Mouse (Mus musculus) adrenal gland, postnatal 14 days (tissue): ENCODE results near the gene Nat9. TPM values are rescaled to one million over a fixed set of nuclear protein-coding genes. Genes with fewer than 3 reads are reported as not detected.

ENCODE experiments used
- DNase-seq: peaks from one replicate; pipeline ENCODE4 v3.0.0; 2021; ENCODE audit warnings: mixed read lengths
- long read RNA-seq, 2 experiments: library from polyadenylated mRNA; stranded (forward); transcript quantifications; one replicate each; pipeline ENCODE4 v2.0.0; 2021
- total RNA-seq: library from RNA; stranded (reverse); gene quantifications from 2 replicates; pipeline ENCODE4 v1.2.3, GENCODE M21; 2021

Nat9 gene
- total RNA-seq = 26.4 and 30.6 TPM in 2 replicates
- long read RNA-seq, experiment 1, transcript Nat9-203 (7 exons, 1,204 nt) = major isoform, 18 of 30 reads
- long read RNA-seq, experiment 1, partial matches to known transcripts = 7 of 30 reads
- long read RNA-seq, experiment 1, other reads (novel, unspliced or antisense) = 1 of 30 reads
- long read RNA-seq, experiment 2, transcript Nat9-201 (7 exons, 1,143 nt) = minor isoform, 5 of 30 reads
- long read RNA-seq, experiment 2, transcript Nat9-203 (7 exons, 1,204 nt) = major isoform, 19 of 30 reads
- long read RNA-seq, experiment 2, partial matches to known transcripts = 3 of 30 reads
- long read RNA-seq, experiment 2, other reads (novel, unspliced or antisense) = 3 of 30 reads

- DNase-seq = peak; percentile 69
Measured at GRCm38 (mm10) chr11:115187693-115188092, at the start of gene Nat9. Nat9 (minus strand) TSS chr11:115187859.

GRCm38 (mm10) chr11:115236570-115236969 lies 48.9 kb upstream of the Nat9 start:
- DNase-seq = peak; percentile 32

DNA sequence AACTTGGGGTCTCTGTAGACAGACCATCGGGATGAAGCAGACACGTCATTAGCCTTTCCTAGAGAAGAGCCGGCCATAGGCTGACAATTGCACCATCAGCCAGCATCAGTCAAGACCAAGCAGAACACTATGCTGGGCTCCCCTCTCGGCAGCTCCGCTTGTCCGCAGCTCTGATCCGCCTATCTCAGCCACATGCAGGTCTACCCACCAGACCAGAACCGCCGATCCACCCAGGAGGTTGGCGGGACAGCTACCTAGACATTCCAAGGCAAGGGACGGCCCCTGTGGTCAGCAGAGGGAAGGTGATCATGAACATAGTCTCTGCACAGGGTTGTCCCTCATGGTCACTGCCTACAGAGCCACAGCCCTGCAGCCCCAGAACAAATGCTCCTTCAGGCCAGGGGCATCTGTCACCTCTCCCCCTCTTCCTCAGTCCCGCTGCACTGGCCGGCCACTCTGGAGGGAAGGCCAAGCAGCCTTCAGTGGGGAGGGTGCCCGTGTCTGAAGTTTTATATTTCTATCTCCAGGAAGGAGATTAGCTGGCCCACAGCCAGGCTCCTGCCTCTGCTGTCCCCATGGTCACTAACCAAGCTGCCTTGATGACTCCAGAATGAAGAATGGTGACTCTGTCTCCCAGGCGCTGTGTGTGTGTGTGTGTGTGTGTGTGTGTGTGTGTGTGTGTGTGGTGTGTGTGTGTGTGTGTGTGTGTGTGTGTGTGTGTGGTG lies 46.8 kb upstream of the Nat9 start:
- peak; percentile 84 for DNase-seq

DNA sequence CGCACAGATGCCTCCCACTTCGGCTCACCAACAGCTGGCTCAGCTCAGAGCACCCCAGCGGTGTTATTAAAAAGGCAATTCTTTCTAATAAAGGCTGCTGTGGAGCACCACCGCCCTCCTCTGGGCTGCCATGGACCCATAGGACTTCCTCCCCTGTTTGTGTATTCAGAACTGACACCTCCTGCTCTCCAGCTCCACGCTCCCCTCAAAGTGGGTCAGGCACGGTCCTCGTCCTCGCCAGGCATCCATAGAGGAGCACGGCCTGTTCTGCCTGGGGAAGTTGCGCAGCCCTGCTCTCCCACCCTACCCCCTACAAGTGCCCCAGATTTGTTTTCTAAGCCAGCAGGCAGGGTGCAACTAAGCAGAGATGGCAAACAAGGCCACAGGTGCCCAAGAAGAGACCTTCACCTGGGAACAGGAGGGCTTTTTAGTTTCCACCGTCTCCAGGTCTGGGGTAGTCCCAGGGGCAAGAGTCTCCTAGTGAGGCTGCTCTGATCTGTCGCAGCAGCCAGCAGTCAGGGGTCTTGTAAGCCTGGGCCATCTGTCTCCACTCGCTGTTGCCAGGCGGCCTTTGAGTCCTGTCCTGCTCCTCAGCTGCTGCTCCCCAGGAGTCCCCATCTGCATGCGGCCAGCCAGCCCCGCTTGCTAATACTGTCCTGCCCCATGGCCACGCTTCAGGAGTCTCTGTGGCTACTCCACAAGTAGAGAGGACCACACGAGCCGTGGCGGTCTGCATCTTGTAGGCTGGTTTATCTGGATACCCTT lies 46.0 kb upstream of the Nat9 start:
- no peak for DNase-seq

GRCm38 (mm10) chr11:115232889-115233288 lies 45.2 kb upstream of the Nat9 start:
- DNase-seq = no peak

GRCm38 (mm10) chr11:115231924-115232323 lies 44.3 kb upstream of the Nat9 start:
- DNase-seq = peak; percentile 18

DNA sequence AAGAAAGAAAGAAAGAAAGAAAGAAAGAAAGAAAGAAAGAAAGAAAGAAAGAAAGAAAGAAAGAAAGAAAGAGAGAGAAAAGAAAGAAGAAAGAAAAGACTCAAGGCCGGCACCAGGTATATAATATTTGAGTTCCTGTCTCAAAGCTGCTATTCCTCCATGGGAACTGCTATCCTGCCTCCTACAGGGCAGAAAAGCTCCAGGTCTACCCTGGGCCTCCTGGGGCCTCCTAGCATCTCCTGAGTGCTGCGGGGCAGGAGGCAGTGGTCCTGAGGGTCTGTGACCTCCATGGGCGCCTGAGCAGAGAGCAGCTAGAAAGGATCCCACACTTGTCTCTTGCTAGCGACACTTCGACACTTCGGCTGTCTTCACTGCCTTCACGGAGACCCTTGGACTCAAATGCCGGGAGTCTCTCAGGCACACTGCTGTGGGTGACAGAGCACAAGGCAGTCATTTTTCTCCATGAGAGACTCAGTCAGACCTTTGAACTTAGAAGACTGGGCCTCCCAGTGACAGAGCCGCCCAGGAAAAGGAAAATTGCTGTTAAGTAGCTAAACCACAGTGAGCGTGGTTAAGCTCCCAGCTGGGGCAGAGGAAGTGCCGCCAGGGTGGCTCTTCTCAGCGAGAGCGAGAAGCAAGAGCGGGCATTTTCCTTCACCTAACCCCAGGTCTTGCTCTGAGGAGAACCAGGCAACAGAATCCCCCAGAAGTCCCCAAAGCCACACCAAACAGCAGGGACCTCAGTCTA lies 43.7 kb upstream of the Nat9 start:
- DNase-seq = no peak

GRCm38 (mm10) chr11:115229021-115229930 lies 41.6 kb upstream of the Nat9 start:
- DNase-seq = no peak

DNA sequence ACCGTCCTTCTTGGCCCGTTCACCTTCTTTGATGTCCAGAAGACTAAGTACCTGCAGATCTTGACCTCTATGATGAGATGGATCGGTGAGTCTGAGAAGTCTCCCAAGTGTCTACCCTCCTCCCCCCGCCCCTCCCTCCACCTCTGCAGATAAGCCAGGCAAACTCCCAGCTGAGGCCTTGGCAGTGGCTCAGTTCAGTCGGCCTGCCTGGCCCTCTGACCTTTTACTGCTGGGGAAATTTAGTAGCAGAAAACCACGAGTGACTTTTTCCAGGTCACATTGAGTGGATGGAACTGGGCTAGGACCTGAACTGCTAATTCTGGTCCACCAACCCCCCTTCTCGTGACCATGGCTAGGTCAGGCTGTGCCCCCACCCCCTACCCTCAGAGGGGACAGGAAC lies 40.8 kb upstream of the Nat9 start:
- DNase-seq = no peak

DNA sequence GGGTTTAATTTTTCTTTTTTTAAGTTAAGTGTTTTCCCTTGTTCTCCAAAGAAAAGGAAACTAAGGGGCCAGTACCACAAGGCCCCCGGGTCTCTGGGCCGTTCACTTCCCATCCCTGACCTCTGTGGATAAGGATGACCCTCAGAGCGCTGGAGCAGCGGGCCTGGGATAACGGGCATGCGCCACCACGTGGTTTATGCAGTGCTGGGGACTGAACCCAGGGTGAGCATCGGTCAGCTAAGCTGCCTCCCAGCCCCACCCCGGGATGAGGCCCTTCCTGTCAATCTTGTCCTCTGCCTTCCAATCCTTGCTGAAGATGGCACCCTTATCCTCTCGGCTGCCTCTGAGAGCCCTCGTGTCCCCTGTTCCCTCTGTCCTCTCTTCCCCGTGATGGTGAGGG lies 40.0 kb upstream of the Nat9 start:
- DNase-seq = no peak

- DNase-seq = no peak
Measured at GRCm38 (mm10) chr11:115226811-115227491, 39.3 kb upstream of the Nat9 start.

- DNase-seq = no peak
Measured at GRCm38 (mm10) chr11:115225301-115225700, 37.6 kb upstream of the Nat9 start.

- DNase-seq = peak; percentile 84
Measured at GRCm38 (mm10) chr11:115224889-115225288, 37.2 kb upstream of the Nat9 start.

GRCm38 (mm10) chr11:115223877-115224276 lies 36.2 kb upstream of the Nat9 start:
- peak; percentile 67 for DNase-seq

DNA sequence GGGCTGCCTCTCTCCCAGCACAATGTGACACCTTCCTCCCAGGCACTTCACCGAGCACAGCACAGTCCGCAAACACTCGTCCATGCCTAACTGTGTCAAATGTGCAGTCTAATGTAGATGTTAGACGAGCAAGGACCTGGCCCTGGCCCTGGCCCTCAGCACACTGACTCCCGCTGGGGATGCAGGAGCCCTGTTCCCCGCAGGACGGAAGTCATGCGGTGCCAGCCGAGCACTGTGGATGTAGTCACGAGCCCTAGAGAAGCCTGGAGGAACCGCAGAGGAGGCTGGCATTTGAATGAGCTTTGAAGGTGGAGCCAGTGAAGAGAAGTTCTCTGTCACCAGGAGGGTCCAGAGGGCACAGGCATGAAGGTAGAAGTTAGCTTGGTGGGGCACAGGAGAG lies 35.8 kb upstream of the Nat9 start:
- DNase-seq = no peak

GRCm38 (mm10) chr11:115222570-115222969 lies 34.9 kb upstream of the Nat9 start:
- DNase-seq = no peak

- no peak for DNase-seq
Measured at GRCm38 (mm10) chr11:115222077-115222476, 34.4 kb upstream of the Nat9 start.

- DNase-seq = no peak
Measured at GRCm38 (mm10) chr11:115219685-115220084, 32.0 kb upstream of the Nat9 start.

DNA sequence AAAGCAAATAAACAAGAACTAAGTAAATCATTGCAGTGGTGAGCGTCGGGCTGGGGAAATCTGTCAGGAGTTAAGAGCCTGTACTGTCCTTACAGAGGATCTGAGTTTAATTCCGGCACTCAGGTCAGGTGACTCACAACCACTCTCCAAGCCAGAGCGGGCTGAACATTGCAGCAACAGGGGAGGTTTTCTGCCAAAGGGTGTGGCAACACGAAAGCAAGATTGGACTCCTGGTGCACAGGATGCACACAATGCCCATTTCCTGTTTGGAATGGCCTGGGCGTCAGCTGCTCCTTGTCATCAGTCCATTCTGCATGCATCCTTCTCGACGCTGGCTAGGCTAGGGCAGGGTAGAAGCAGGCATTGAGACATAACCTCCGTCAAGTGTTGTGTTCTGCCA lies 31.6 kb upstream of the Nat9 start:
- peak; percentile 75 for DNase-seq
